Mouse (Mus musculus): ENCODE measurements around the gene Gfod1.

Gfod1 gene

DNA sequence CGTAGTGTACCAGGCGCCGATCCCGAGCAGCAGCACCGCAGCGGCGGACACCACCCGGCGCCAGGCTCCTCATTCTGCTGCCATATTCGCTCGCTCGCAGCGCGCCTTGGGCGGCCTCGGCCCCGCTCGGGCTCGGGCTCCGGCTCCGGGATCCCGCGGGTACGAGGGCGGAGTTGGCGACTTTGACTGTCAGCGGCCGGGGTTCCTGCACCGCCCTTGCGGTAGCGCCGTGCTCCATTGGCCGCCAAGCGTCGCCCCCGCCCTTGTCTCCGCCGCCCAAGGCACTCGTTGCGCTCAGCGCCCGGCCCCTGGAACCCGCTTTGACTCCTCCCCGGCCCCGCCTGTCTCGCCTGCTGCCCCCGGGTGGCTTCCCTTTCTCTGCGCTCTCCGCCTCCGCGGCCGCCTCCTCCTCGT, at the start of gene Gfod1:
TSS of gene Gfod1 (minus strand) at position 155 of the 414 bp plus-strand sequence.
- DNase-seq = peak; percentile 94

DNA sequence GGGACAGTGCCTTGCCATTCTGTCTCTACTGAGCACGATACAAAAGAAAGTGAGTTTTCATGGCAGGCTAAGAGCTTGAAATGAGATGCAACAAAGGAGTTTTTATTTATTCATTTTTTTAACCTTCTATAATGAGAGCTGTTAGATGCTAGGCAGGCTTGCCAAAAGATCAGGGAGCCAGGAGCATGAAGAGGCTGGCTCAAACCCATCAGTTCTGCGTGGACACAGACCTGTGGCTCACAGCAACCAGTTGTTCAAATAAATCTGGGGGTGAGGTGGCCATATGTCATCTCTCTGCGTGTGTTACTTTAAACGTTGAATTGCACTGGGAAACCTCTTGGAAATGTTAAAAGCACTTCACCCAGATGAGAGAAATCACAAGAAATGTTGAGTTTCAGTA, 49.4 kb upstream of the Gfod1 start:
- no peak for DNase-seq

DNA sequence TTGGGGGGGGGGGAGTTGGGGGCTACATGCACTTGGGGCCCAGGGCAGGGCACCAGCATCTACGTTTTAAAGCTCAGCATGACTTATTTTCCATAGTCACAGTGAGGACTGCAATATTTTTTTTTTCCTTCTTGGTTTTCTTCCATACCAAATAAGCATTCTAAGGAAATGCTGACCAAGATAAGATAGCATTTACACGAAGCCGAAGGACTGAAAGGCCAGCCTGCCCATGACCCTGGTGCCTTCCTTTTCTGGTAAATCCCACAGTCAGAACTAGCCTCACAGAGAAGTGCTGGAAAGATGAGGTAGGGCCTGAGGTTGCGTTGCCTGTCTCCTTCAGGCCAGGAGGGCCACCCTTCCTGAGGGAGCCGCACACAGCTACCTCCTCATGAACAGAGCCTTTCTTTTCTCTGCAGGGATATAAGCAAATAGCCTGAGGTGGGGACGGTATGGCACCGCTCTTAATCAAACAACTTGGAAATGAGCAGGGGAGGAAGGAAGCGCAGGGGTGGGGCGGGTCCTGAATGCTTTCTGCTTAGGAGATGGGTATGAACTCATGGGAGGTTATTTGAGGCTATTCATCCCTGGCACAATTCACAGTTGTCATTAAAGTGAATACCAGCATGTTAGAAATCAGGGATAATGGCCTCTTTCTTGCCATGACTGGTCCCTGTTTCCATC, 46.7 kb upstream of the Gfod1 start:
- no peak for DNase-seq

DNA sequence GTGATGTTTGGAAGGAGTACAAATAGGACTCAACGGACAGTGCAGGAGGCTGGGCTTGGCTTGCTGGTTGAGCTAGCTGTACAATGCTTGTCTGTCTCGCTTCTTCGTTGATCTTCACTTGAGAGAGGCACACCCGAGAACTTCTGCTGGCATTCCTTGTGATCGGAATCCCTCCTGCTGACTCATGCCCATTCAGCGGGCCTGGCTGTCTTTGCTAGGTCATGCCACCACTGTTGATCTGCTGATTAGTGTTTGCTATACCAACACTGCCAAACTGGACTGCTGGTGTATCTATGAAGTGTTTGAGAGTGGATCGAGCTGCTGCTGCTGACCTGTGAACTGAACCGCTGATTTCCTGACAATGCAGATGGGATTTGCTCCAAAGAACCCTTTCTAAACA, 45.4 kb upstream of the Gfod1 start:
- peak; percentile 11 for DNase-seq

DNA sequence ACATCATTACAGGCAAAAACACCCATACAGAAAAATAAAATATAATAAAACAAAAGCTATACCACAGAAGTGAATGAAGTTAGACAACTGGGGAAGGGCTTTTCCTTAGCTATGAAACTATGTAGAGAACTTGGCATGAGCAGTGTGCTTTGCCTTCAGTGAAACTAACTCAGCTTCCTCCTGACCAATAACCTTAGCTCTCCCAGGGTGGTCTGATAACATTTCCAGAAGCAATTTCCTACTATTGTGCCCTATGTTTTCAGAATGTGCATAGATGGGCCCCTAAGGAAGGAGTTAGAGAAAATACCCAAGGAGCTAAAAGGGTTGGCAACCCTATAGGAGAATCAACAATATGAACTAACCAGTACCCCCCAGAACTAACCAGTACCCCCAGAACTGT, 42.9 kb upstream of the Gfod1 start:
- no peak for DNase-seq

DNA sequence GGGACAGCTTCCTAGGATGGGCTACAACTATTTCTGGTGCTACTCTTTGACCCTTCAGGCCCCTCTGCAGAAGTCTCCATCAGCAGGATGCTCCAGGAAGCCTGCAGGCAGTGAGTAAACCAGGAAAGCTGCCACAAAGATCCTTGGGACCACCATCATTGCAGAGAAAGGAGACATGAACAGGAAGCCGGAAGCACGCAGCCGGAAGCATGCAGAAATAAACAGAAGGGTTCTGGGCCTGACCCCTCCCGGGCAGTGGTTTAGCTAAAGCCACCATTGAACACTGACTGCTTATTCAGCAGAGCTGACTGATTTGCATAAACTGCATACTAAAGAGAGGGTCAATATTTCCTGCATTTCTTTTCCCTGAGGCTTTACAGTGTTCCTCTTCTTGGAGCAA, 34.7 kb upstream of the Gfod1 start:
- DNase-seq = no peak

DNA sequence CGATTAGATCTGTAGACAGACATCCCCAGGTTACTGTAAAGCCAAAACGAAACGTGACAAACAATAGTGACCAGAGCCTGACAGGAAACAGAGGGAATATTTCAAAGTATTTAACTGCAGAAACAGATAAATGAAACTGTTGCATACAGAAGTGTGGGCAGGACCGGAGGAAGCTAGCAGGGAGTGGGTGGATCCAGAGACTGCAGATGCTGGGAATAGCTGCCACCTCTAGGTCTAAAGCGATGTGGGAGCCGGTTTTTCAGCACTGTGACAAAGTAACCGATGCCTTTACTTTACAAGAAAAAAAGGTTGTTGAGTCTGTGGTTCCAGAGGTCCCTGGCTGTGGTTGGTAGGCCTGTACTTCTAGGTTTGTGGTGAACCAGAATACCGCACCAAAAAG, 34.0 kb upstream of the Gfod1 start:
- DNase-seq = no peak

DNA sequence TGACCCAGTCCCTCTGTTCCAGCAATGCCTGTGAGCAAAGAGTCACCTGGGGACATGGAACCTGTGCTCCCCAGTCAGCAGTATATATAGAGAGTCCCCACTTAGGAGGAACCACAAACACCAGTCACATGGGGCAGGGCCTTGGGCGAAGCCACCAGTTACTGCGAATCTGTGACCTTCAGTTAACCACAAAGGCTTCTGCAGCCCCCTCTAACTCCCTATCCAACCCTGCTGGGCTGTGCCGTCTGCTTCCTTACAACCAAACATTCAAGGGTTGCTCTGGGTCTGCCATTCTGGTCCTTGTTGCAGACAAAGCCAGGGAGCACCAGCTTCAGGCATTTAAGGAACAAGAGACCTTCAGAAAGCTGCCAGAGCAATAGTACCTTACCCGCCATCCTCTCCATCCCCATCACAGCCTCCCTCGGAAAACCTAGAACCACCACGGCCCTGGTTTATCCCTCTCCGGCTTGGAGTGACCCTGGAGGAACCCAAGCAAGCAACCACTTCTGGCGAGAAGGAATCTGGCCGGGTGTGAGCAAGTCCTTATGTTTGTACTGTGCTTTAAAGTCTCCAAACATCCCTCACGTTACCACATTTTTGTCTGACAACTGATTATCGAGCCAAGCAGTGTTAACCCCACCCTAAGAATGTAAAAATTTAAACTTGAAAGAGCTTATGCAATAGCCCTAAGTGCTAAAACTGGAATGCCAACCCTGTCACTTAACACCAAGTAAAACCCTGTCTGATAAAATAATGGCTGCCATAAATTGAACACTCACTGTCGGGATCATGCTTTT, 32.7 kb upstream of the Gfod1 start:
- DNase-seq = no peak

DNA sequence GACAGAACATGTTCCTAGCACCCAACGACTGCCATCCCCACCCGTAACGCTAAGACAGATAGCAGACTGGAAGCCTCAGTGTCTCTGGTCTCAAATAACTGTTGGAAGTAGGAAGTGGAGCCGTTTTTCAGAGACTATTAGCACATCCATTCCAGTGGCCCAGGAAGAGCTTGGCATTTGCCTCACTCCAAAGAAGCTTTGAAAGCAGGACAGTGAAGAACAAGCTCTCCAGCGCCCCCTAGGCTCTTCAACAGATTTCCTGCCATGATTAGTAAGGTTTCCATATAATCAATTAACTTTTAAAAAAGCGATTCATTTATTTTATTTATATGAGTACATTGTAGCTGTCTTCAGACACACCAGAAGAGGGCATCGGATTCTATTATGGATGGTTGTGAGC, 28.6 kb upstream of the Gfod1 start:
- peak; percentile 40 for DNase-seq

DNA sequence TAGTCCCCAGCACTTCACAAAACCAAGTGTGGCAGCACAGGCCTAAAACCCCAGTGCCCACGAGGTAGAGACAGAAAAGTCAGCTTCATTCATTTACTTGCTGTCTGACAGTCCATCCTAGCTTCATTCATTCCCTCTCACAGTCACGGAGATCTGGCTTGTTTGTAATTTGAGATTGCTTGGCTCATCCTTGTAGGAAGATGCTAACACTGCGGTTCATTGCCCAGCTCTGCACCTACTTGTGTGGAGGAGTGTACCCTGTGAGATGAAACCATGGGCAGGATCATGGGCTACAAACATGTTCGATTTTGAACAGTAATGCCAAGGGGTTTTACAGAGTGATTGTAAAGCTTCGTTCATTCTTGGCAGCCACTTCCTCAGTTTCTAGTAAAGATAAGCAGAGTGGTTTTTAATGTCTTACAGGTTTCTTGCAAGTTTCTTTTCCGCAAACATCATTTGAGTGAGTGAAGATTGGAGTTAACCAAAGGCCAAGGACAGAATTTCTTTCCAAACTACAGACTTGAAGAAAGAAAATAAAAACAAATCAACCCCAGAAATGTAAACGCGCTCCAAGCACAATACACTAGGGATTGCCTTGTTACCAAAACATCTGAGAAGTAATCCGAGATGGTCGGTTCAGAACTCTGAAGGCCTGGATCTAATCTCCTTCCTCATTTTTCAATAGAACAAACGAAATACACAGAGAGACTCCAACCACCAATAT, 27.9 kb upstream of the Gfod1 start:
- no peak for DNase-seq

DNA sequence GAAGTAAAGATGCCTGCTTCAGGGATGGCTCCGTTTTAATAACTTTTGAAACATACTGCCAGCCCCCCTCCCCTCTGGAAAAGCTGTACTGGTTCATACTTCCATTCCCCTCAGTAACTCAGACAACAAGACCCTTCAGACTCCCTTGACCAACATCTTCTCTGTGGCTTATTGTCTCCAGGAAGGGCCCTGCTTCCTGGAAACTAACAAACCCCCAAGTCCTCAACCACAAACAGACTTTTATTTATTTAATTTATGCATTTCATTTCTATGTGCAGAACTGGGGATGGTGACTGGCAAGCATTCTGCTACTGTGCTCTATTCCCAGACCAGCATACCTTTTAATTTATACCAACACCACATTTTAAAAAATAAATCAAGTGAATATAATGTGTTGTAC, 21.5 kb upstream of the Gfod1 start:
- DNase-seq = no peak

DNA sequence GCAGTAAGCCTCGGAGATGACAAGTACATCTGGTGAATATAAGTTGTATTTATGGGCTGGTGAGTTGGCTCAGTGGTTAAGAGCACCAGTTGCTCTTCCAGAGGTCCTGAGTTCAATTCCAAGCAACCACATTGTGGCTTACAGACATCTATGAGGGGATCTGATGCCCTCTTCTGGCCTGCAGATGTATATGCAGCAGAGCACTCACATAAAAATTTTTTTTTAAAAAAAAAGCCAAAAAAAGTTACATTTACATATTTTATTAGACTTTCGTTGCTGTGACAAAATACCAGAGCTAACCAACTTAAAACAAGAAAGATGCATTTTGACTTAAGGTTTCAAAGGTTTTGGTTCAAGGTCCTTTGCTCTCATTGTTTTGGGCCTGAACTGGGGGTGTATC, 17.5 kb upstream of the Gfod1 start:
- no peak for DNase-seq

DNA sequence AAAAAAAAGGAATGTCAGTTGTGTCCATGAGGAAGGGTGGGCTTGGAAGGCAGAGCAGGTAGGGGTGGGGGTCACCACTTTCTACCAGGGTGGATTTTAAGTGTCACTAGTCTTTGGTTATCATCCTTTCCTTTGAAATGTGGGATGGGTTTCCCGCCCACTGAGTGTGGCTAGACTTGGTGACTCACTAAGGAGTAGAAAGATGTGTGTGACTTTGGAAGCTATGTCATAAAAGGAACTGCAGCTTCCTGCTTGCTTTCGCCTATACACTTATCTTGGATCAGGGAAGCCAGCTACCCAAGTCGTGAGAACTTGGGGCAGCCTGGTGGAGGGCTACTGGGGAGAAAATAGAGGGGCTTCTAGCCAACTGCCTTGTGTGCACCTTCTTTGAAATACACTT, 15.4 kb upstream of the Gfod1 start:
- no peak for DNase-seq

DNA sequence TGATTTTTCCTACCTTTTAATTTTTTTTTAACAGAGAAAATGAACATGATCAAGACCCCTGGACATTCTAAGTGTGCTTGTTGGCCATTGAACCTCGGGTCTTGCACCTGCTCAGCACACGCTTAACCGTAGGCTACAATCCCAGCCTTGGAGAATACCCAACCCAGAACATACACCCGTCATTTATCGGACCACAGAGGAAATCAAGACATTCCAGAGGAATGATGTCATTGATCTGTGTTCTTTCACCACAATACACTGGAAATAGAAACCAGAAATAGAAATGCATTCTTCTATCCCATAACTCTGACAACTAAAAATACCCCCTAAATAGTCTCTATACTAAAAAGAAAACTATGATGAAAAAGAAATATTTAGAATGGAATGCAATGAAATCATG, 13.4 kb upstream of the Gfod1 start:
- DNase-seq = no peak

DNA sequence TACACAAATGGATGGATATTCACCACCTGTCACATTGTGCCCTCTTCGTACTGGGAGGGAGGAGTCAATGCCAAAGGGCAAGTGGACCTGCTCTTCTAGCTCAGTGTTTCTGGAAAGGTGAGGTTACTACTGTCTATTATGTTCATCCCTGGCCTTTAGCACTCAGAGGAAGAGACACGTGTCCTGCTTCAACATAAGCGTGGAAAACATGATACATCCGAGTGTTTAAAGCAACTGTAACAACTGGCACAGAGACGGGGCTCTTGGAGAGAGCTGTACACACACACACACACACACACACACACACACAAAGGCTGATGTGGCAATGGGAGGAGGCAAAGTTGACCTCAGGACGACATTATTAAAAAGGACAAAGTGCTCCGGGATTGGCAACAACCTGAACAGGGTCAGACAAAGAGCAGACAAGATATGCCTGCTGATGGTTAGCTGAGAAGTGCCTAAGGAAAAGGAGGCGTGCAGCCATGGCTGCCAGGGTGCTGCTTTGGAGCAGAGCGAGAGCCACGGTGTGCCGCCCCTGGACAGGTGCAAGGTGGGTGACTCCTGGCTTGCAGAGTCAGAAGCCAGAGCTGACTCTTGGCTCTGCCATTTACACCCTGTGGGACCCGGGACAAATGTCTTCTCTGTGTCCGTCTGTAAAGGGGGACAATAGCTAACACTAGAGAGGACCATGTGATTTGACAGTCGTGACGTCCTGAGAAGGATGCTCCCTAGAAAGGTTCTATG, 1.4 kb upstream of the Gfod1 start:
- no peak for DNase-seq

DNA sequence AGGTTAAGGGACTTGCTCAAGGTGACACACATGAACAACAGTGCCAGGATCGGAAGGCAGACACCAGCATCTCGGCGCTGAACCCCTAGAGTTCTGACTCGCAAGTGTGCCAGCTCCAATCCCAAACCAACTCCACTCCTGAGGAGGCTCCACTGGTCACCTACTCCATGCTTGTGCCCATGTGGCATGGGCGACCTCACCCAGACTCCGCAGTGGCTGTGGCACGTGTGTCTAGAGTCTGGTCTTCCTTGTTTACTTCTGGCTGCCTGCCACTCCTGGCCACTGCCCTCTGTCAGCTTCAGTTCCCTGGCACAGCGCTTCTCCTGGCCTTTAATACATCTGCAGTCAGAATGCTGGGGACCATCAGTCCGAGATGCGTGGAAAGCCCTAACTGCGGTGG, 728 bp upstream of the Gfod1 start:
- no peak for DNase-seq

DNA sequence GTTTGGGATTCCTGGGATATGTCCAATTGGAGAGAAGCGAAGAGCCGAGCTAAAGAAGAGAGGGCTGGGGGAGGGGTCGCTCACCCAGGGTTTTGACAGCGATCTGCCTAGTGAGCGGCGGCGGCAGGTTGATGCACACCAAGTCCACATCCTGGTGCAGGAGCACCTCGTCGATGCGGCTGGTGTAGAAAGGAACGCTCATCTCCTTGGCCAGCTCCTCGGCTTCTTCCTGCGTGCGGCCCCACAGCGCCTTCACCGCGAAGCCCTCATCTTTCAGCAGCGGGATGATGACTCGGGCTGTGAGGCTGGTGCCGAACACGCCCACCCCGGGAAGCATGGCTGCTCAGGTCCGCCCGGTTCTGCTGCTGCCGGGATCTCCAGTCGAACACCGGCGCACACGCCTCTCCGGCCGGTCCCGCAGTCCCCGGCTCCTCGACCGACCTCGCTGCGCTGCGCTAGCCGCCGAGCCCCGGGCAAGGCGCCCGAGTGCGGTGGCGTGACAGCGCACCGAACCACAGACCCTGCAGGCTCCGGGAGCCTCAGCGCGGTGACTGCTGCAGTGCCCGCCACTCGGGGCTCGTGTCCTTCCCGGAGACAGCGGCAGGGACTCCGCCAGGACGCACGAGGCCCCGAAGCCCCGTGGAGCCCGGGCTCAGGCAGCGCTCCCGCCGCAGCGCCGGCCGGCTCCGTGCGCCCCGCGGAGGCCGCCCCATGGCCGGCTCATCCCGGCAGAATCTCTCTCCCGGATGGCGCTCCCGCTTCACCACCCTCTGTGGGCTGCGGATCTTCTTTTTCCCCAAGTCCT, 609 bp downstream of the Gfod1 start:
- peak; percentile 26 for DNase-seq

DNA sequence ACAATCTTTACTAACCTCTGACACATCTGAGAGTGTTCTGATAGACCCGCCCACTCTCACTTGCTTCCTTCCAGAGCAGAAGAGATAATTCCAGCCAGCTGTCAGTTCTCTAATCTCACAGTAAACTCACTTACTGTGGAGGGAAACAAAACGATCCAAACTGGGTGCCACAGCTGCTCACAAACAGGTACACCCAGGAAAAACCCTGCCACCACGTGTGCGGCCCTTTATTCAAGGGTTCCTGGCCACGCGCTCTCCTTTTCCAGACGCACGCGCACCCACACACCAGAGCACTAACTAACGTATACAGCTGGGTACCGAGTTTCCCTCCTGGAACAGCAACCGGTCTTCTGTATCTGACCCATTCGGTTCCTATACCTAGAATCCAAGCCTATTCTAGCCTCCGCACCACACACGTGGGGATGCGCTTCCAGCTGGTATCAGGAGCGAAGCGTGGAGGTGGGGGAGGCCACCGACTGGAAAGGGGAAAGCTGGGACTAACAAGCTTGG, 1.3 kb downstream of the Gfod1 start:
- DNase-seq = no peak

DNA sequence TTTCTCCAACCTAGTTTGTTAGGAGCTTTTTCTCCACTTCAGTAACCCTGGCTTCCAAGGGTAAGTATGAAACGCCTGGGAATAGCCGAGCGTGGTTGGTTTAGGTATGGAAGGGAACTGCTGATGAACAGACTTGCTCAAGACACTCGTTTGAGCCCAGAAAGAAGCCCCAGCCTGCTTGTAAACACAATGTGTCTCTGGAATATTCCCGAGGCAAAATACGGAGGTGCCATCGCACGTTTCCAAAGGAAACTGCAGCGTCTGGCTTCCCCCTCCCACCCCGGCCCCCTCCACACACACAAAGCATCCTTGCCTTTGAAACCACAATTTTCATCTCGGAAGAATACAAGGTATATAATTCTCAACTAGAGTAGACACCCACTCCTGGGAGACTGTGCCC, 1.7 kb downstream of the Gfod1 start:
- DNase-seq = no peak

DNA sequence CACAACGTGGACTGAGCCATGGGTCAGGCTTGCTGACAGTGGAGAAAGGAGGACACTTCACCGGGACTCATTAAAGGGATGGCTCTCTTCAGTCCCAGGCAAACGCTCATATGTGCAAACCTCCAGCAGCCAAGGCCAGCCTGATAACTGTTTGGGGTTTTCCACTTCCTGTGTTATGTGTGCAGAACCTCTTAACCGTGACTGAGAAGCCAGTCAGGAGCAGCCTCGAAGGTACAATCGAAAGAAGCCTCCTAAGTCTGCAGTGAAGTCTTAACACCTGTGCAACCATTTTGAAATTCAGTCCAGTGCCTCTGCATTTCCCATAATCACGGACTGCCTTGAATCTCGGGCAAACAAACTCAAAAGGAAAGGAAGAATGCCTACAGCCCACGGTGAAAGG, 3.1 kb downstream of the Gfod1 start:
- DNase-seq = no peak

DNA sequence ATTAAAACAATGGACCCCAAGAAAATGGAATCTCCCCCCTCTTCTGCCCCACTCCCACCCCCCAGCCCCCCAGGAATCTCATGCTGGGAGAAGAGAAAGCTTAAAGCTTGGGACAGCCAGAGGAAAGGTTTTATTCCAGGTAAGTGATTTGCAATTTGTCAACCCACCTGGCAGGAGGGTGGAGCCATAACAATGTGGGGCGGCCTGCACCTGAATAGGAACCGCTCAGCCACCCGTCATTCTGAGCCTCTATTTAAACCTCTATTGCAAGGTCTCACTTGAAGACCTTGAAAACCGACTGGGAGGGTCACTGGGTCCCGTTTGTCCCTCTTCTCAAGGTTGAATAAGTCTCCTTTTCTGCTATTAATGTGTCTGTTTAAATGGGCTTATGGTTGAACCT, 3.6 kb downstream of the Gfod1 start:
- DNase-seq = no peak

DNA sequence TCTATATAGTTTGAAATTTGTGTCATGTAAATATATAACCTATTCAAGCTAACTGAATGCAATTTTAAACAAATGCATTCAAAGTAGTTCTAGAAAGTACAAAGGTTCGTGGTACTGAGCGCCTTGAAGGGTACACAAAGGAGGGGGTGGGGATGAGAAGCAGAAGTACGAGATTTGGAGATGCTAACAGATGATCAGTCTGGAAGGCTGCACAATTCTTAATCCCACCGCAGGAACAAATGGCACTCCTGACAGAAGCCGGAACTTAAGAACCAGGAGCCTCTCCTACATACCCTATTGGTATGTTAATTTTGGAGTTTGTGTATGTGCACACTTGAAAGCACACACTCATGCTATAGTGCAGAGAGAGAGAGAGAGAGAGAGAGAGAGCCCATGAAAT, 4.8 kb downstream of the Gfod1 start:
- DNase-seq = no peak

Data from liver (tissue).